Mouse (Mus musculus): ENCODE data around the gene Gm20388. TPM values are rescaled to one million over a fixed set of nuclear protein-coding genes. Genes with fewer than 3 reads are reported as not detected.

Gene Gm20388
- total RNA-seq, 2 experiments from 2014 or later, result 5.8 TPM; not detected in 1

- no peak for DNase-seq
These were observed 2795.4 kb downstream of the Gm20388 start for GRCm38 (mm10) chr8:122705901-122706561.

GRCm38 (mm10) chr8:122707184-122707583 is 2796.5 kb downstream of the Gm20388 start:
- DNase-seq, result no peak

GRCm38 (mm10) chr8:122709340-122710111 is 2798.9 kb downstream of the Gm20388 start:
- DNase-seq, result no peak

- no peak for DNase-seq
These were observed 2800.8 kb downstream of the Gm20388 start for GRCm38 (mm10) chr8:122711480-122711879.

GRCm38 (mm10) chr8:122711891-122712365 is 2801.3 kb downstream of the Gm20388 start:
- peak; percentile 56 for DNase-seq

GRCm38 (mm10) chr8:122712411-122713156 is 2801.9 kb downstream of the Gm20388 start:
- no peak for DNase-seq

- DNase-seq, result no peak
These were observed 2802.5 kb downstream of the Gm20388 start for GRCm38 (mm10) chr8:122713157-122713518.

- no peak for DNase-seq
These were observed 2805.9 kb downstream of the Gm20388 start for GRCm38 (mm10) chr8:122716566-122716965.

GRCm38 (mm10) chr8:122717869-122718509 is 2807.3 kb downstream of the Gm20388 start:
- DNase-seq, result no peak

GRCm38 (mm10) chr8:122718711-122719499 is 2808.3 kb downstream of the Gm20388 start:
- DNase-seq, result no peak

GRCm38 (mm10) chr8:122719500-122720065 is 2808.9 kb downstream of the Gm20388 start:
- peak; percentile 35 for DNase-seq

- DNase-seq, result peak; percentile 51
These were observed 2809.6 kb downstream of the Gm20388 start for GRCm38 (mm10) chr8:122720070-122720729.

GRCm38 (mm10) chr8:122720811-122721640 is 2810.4 kb downstream of the Gm20388 start:
- DNase-seq, result peak; percentile 33

GRCm38 (mm10) chr8:122725187-122725586 is 2814.5 kb downstream of the Gm20388 start:
- no peak for DNase-seq

- DNase-seq, result no peak
These were observed 2816.1 kb downstream of the Gm20388 start for GRCm38 (mm10) chr8:122726789-122727188.

- DNase-seq, result no peak
These were observed 2816.8 kb downstream of the Gm20388 start for GRCm38 (mm10) chr8:122727412-122727811.

GRCm38 (mm10) chr8:122728630-122729029 is 2818.0 kb downstream of the Gm20388 start:
- no peak for DNase-seq

- no peak for DNase-seq
These were observed 2824.5 kb downstream of the Gm20388 start for GRCm38 (mm10) chr8:122735110-122735509.

- peak; percentile 41 for DNase-seq
These were observed 2825.2 kb downstream of the Gm20388 start for GRCm38 (mm10) chr8:122735542-122736473.

Measured in heart, postnatal 4 days (tissue).